Mouse (Mus musculus) testis, adult 2 months (tissue): Measurements from ENCODE around the gene Krtcap3. TPM values are rescaled to one million over a fixed set of nuclear protein-coding genes. Genes with fewer than 3 reads are reported as not detected.
A peak's percentile ranks its signal among the peaks of the same experiment; 100 is the strongest.

Experiments used
- H3K27ac ChIP-seq: fragments of 200-500 bp; 2 replicates; pipeline ENCODE4 v1.5.1; 2012; ENCODE audit warnings: low read depth, low read length; ENCODE audit not compliant: control insufficient read depth, insufficient read depth
- H3K27me3 ChIP-seq: fragments of 200-500 bp; 2 replicates; pipeline ENCODE4 v1.6.1; 2012; ENCODE audit warnings: mild to moderate bottlenecking, low read length, moderate library complexity; ENCODE audit not compliant: control insufficient read depth, insufficient read depth
- H3K36me3 ChIP-seq: fragments of 200-500 bp; 2 replicates; pipeline ENCODE4 v1.6.1; 2012; ENCODE audit warnings: mild to moderate bottlenecking, low read length; ENCODE audit not compliant: control insufficient read depth, insufficient read depth
- H3K4me1 ChIP-seq: fragments of 200-500 bp; 2 replicates; pipeline ENCODE4 v1.6.1; 2012; ENCODE audit warnings: low read length; ENCODE audit not compliant: control insufficient read depth, insufficient read depth
- H3K4me3 ChIP-seq: fragments of 200-500 bp; 2 replicates; pipeline ENCODE4 v1.5.1; 2012; ENCODE audit warnings: low read depth, mild to moderate bottlenecking, low read length, moderate library complexity, mixed read lengths; ENCODE audit not compliant: control insufficient read depth
- CTCF ChIP-seq: fragments of 200-500 bp; IDR thresholded peaks from 2 replicates; pipeline ENCODE4 v1.5.1; 2012; ENCODE audit warnings: low read depth, mild to moderate bottlenecking, inconsistent platforms, low read length, moderate library complexity; ENCODE audit not compliant: control insufficient read depth, insufficient read depth, insufficient replicate concordance
- POLR2A ChIP-seq: fragments of 200-500 bp; IDR thresholded peaks from 2 replicates; pipeline ENCODE4 v1.6.1; 2012; ENCODE audit warnings: low read depth, mild to moderate bottlenecking, inconsistent platforms, low read length, moderate library complexity; ENCODE audit not compliant: control insufficient read depth
- polyA plus RNA-seq: library from polyadenylated mRNA; depleted of rRNA; stranded (reverse); fragments of >200 nt; gene quantifications from 2 replicates; pipeline ENCODE4 v1.2.3, GENCODE M21; 2012

Gene Krtcap3
- polyA plus RNA-seq, 1 experiment, result 23.1 TPM

GRCm38 (mm10) chr5:31254452-31254851, 3.0 kb downstream of the Krtcap3 start:
- no peak for TF ChIP-seq POLR2A
- TF ChIP-seq CTCF, result no peak
- peaks cover 10% of the 10 kb centered on the region for H3K36me3 ChIP-seq
- H3K4me1 ChIP-seq, result peaks cover 11% of the 10 kb centered on the region
- H3K27ac ChIP-seq, result peak overlapping the region; percentile 87
- H3K27me3 ChIP-seq, result no peaks in the 10 kb centered on the region
- H3K4me3 ChIP-seq, result peak overlapping the region; percentile 92

GRCm38 (mm10) chr5:31254901-31255300, 3.4 kb downstream of the Krtcap3 start:
- Histone ChIP-seq H3K36me3 (peaks cover 7% of the 10 kb centered on the region), H3K4me3 (peak overlapping the region; percentile 92), H3K27me3 (no peaks in the 10 kb centered on the region), H3K27ac (peak overlapping the region; percentile 87), H3K4me1 (peaks cover 11% of the 10 kb centered on the region)
- no peak for TF ChIP-seq POLR2A
- TF ChIP-seq CTCF, result no peak

- TF ChIP-seq CTCF (no peak), POLR2A (no peak)
- H3K27ac ChIP-seq, result no peak overlapping the region
- H3K4me3 ChIP-seq, result peak overlapping the region; percentile 39
- H3K36me3 ChIP-seq, result peaks cover 5% of the 10 kb centered on the region
- no peaks in the 10 kb centered on the region for H3K27me3 ChIP-seq
- peaks cover 10% of the 10 kb centered on the region for H3K4me1 ChIP-seq
Observed at GRCm38 (mm10) chr5:31255381-31255780, 3.9 kb downstream of the Krtcap3 start.

- peaks cover 5% of the 10 kb centered on the region for H3K36me3 ChIP-seq
- H3K4me1 ChIP-seq, result peaks cover 6% of the 10 kb centered on the region
- no peak overlapping the region for H3K27ac ChIP-seq
- no peaks in the 10 kb centered on the region for H3K27me3 ChIP-seq
- TF ChIP-seq POLR2A (no peak), CTCF (no peak)
- no peak overlapping the region for H3K4me3 ChIP-seq
Observed at GRCm38 (mm10) chr5:31255971-31256370, 4.5 kb downstream of the Krtcap3 start.

GRCm38 (mm10) chr5:31257616-31258015, 6.1 kb downstream of the Krtcap3 start:
- H3K27me3 ChIP-seq, result no peaks in the 10 kb centered on the region
- H3K36me3 ChIP-seq, result peaks cover 6% of the 10 kb centered on the region
- H3K27ac ChIP-seq, result no peak overlapping the region
- no peak overlapping the region for H3K4me3 ChIP-seq
- TF ChIP-seq CTCF, result no peak
- TF ChIP-seq POLR2A, result no peak
- no peaks in the 10 kb centered on the region for H3K4me1 ChIP-seq

GRCm38 (mm10) chr5:31266101-31266500, 14.6 kb downstream of the Krtcap3 start:
- peaks cover 5% of the 10 kb centered on the region for H3K36me3 ChIP-seq

GRCm38 (mm10) chr5:31267686-31268085, 16.2 kb downstream of the Krtcap3 start:
- H3K36me3 ChIP-seq, result peaks cover 5% of the 10 kb centered on the region
- TF ChIP-seq POLR2A (no peak), CTCF (no peak)
- H3K4me3 ChIP-seq, result no peak overlapping the region
- no peaks in the 10 kb centered on the region for H3K27me3 ChIP-seq
- H3K4me1 ChIP-seq, result no peaks in the 10 kb centered on the region
- no peak overlapping the region for H3K27ac ChIP-seq

More at GRCm38 (mm10) chr5:31266101-31266500, 14.6 kb downstream of the Krtcap3 start:
- H3K27me3 ChIP-seq, result no peaks in the 10 kb centered on the region
- H3K4me1 ChIP-seq, result no peaks in the 10 kb centered on the region
- no peak overlapping the region for H3K27ac ChIP-seq
- no peak overlapping the region for H3K4me3 ChIP-seq
- no peak for TF ChIP-seq POLR2A
- TF ChIP-seq CTCF, result no peak

GRCm38 (mm10) chr5:31273018-31273417, 21.5 kb downstream of the Krtcap3 start:
- Histone ChIP-seq H3K4me1 (no peaks in the 10 kb centered on the region), H3K4me3 (no peak overlapping the region), H3K27ac (no peak overlapping the region), H3K27me3 (no peaks in the 10 kb centered on the region), H3K36me3 (peaks cover 1% of the 10 kb centered on the region)
- TF ChIP-seq POLR2A (no peak), CTCF (no peak)
